Mouse (Mus musculus): Measurements from ENCODE around the gene Alkbh1.

DNA sequence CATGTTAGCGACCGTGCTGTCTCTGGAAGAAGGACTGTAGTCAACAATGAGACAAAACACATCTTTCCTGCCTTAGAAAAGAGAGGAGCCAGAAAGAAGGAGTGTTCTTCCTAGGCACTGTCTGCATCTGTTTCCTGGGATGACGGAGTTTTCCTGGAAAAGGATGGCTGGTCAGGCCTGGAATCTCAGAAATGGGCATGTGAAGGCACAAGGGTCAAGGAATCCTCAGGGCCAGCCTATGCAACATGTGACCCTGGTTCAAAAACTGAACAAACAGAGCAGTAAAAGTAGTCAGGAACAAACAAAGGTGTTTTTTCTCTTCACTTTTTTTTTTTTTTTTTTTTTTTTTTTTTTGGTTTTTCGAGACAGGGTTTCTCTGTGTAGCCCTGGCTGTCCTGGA lies 46.7 kb downstream of the Alkbh1 start:
- TF ChIP-seq CTCF (conservative IDR thresholded peaks at IDR 0.05; ENCODE audit: low read length) (no peak), NANOG (IDR thresholded peaks at IDR 0.05; ENCODE audit: borderline replicate concordance, low read length) (no peak)
